Mouse (Mus musculus): ENCODE measurements around the gene Plcxd3.

DNA sequence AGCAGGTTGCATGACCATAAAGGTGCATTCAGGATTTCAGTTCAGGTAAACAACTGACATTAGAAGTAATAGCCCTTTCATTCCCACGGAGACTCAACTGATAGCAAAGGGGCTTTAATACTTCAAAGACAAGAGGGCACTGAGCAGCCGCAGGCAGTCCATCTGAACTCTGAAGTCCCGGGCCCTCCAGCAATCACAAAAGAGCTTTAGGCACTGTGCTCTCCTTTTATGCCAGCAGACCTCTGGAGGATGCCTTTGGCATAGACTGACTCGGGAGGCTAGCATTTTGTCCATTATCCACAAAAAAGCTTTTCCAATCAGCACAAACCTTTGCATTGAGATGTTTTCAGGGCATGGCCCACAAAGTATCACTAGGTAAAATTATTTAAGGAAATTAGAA, 33.7 kb upstream of the Plcxd3 start:
- TF ChIP-seq POLR2A (IDR thresholded peaks at IDR 0.05; ENCODE audit: low read depth, low read length) (no peak), CTCF (IDR thresholded peaks at IDR 0.05; ENCODE audit: borderline replicate concordance, insufficient read depth, low read length) (no peak)

Data from embryonic fibroblast, embryonic 13.5 days (primary cell).